Mouse (Mus musculus): Measurements from ENCODE around the gene Fgfr2. TPM values are rescaled to one million over a fixed set of nuclear protein-coding genes. Genes with fewer than 3 reads are reported as not detected.

The Fgfr2 gene
- polyA plus RNA-seq, 1 experiment, result 3.0 TPM

DNA sequence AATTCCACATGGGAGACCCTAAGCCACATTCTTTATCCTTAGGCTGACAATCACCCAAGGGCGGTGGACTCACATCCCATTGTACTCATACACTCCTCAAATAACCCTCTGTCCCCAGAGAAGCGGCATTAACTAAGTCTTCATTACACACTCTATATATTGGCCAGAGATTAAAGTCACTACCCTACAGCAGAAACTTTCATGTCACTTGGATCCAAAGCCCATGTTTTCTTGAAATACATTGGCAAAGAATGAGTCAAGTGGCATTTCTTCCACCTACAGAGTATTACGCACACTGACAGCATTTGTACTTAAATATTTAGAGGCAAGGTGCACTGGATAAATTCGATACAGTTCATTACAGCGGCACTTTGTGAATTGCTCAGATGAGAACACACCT lies 850.2 kb downstream of the Fgfr2 start:
- Histone ChIP-seq H3K36me3 (ENCODE audit: control insufficient read depth, insufficient read depth, low read length) (no peaks in the 10 kb centered on the region), H3K4me3 (ENCODE audit: control insufficient read depth, low read depth, low read length) (no peak overlapping the region)

DNA sequence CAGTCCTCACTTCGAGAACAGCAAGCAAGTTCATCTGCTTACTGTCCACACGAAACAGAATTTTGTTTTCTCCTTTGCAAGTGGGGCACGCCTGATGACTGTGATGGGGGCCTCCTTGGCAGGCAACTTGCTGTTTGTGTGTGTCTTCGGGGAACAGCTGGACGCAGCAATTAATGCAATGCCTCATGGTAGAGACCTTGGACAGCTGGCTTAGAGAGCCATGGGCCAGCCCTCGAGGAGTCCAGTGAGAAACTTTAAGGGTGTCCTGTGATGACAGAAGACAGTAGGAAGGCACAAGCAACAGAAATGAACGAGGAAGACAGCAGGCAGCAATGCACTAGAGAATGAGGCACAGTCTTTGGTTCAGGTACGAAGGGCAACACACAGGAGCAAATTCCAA lies 852.8 kb downstream of the Fgfr2 start:
- Histone ChIP-seq H3K27me3 (ENCODE audit: control insufficient read depth, insufficient read depth, low read length) (no peaks in the 10 kb centered on the region), H3K36me3 (ENCODE audit: control insufficient read depth, insufficient read depth, low read length) (no peaks in the 10 kb centered on the region), H3K27ac (ENCODE audit: control insufficient read depth, insufficient read depth, low read depth, low read length) (no peak overlapping the region), H3K4me1 (ENCODE audit: control insufficient read depth, insufficient read depth, low read length) (no peaks in the 10 kb centered on the region), H3K4me3 (ENCODE audit: control insufficient read depth, low read depth, low read length) (no peak overlapping the region)
- TF ChIP-seq CTCF (IDR thresholded peaks at IDR 0.05; ENCODE audit: control insufficient read depth, insufficient read depth, insufficient replicate concordance, low read depth, low read length) (no peak), POLR2A (IDR thresholded peaks at IDR 0.05; ENCODE audit: control insufficient read depth, low read depth, low read length) (no peak)

More for the DNA sequence above, 850.2 kb downstream of the Fgfr2 start:
- Histone ChIP-seq H3K27ac (ENCODE audit: control insufficient read depth, insufficient read depth, low read depth, low read length) (no peak overlapping the region), H3K4me1 (ENCODE audit: control insufficient read depth, insufficient read depth, low read length) (no peaks in the 10 kb centered on the region), H3K27me3 (ENCODE audit: control insufficient read depth, insufficient read depth, low read length) (no peaks in the 10 kb centered on the region)
- no peak for TF ChIP-seq CTCF (IDR thresholded peaks at IDR 0.05; ENCODE audit: control insufficient read depth, insufficient read depth, insufficient replicate concordance, low read depth, low read length)
- no peak for TF ChIP-seq POLR2A (IDR thresholded peaks at IDR 0.05; ENCODE audit: control insufficient read depth, low read depth, low read length)

DNA sequence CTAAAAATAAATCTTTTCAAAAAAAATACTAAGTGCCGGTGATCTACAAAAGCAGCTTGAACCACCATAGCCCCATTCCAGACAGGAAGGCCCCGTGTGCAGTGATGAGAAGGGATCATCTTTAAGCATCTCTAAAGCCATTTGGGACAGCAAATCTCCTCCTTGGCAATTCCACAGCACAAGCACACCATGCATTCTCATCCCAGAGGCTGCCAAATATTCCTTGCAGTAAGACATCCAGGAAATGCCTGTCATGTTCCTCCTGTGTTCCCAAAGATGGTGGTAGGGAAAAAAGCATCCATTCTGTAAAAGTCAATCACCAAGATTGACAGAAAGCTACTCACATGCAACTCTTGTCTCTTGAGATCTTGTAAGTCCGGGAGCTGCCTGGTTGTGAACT lies 853.5 kb downstream of the Fgfr2 start:
- Histone ChIP-seq H3K36me3 (ENCODE audit: control insufficient read depth, insufficient read depth, low read length) (no peaks in the 10 kb centered on the region), H3K27me3 (ENCODE audit: control insufficient read depth, insufficient read depth, low read length) (no peaks in the 10 kb centered on the region), H3K4me3 (ENCODE audit: control insufficient read depth, low read depth, low read length) (no peak overlapping the region), H3K27ac (ENCODE audit: control insufficient read depth, insufficient read depth, low read depth, low read length) (no peak overlapping the region), H3K4me1 (ENCODE audit: control insufficient read depth, insufficient read depth, low read length) (no peaks in the 10 kb centered on the region)
- TF ChIP-seq CTCF (IDR thresholded peaks at IDR 0.05; ENCODE audit: control insufficient read depth, insufficient read depth, insufficient replicate concordance, low read depth, low read length), result no peak
- no peak for TF ChIP-seq POLR2A (IDR thresholded peaks at IDR 0.05; ENCODE audit: control insufficient read depth, low read depth, low read length)

DNA sequence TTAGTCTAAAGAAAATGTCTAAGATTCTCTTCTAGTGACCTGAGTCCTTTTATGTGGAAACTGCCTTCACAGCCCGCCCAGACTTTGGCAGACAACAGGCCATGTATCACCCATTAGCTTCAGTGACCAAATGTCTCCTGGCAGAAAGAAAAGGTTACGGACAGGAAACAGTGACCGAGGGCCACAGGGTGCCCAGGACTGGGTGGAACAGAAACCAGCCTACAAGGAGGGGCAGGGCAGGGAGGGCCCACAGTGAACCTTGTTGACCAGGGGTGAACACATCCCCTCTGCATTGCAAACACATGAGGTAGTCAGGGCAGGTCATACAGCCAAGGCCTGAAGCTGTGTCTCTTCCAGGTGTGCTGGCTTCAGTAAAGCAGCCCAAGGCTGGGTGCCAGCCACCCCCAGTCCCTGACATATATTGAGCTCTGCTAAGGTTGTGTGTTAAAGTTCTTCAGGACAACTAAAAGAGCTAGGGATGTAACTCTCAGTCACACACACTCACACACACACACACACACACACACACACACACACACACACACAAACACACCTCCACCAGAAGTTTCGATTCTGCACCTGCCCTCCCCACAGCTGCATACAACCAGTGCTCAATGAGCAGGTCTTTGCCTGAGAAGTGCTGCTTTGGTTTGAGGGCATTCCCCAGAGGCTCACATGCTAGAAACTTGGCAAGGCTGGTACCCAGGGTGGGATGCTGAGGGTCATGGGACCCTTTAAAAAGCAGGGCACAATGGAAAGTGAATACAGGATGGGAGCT lies 855.2 kb downstream of the Fgfr2 start:
- H3K27me3 ChIP-seq (ENCODE audit: control insufficient read depth, insufficient read depth, low read length), result no peaks in the 10 kb centered on the region
- no peaks in the 10 kb centered on the region for H3K4me1 ChIP-seq (ENCODE audit: control insufficient read depth, insufficient read depth, low read length)
- H3K36me3 ChIP-seq (ENCODE audit: control insufficient read depth, insufficient read depth, low read length), result no peaks in the 10 kb centered on the region
- H3K4me3 ChIP-seq (ENCODE audit: control insufficient read depth, low read depth, low read length), result no peak overlapping the region
- TF ChIP-seq POLR2A (IDR thresholded peaks at IDR 0.05; ENCODE audit: control insufficient read depth, low read depth, low read length), result no peak
- TF ChIP-seq CTCF (IDR thresholded peaks at IDR 0.05; ENCODE audit: control insufficient read depth, insufficient read depth, insufficient replicate concordance, low read depth, low read length), result no peak
- no peak overlapping the region for H3K27ac ChIP-seq (ENCODE audit: control insufficient read depth, insufficient read depth, low read depth, low read length)

DNA sequence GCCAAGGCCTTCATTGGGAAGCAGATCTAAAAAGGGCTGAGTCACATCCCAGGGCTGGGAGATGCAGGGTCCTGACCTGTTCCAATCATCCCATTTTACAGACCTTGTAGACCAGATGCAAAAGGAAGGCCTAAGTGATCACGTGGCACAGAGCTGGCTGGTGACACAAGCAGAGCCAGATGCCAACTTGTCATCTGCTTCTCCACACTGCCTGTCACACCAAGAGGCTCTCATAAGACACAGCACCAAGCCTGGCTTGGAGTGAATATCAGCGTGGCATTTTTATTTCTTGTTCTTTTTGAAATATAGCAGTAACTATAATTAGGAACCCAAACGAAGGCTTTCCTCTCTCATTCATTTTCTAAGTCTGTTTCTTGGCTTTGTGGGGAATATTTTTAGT lies 858.4 kb downstream of the Fgfr2 start:
- no peaks in the 10 kb centered on the region for H3K4me1 ChIP-seq (ENCODE audit: control insufficient read depth, insufficient read depth, low read length)
- no peaks in the 10 kb centered on the region for H3K36me3 ChIP-seq (ENCODE audit: control insufficient read depth, insufficient read depth, low read length)
- H3K27ac ChIP-seq (ENCODE audit: control insufficient read depth, insufficient read depth, low read depth, low read length), result no peak overlapping the region

DNA sequence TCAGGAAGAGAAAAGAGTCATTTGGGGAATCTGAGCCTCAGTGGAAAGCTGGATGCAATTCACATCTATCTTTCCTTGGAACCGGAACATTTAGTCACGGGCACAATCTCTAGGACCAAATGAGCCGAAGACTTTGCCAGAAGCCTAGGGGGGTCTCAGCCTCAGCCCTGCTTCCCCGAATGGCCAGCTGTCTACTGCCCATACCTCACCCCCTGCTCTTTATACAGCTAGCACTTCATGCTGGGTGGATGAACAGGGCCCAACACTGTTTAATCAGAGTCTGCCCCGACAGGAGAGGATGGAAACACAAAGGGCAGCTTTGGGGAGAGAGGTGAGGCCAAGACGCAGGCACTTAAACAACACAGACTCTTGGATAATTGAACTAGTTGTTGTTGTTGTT lies 860.0 kb downstream of the Fgfr2 start:
- no peaks in the 10 kb centered on the region for H3K36me3 ChIP-seq (ENCODE audit: control insufficient read depth, insufficient read depth, low read length)
- no peak overlapping the region for H3K4me3 ChIP-seq (ENCODE audit: control insufficient read depth, low read depth, low read length)
- no peak overlapping the region; the same call in 1 of the 2 replicates for H3K27ac ChIP-seq (ENCODE audit: control insufficient read depth, insufficient read depth, low read depth, low read length)
- no peaks in the 10 kb centered on the region for H3K4me1 ChIP-seq (ENCODE audit: control insufficient read depth, insufficient read depth, low read length)
- no peaks in the 10 kb centered on the region for H3K27me3 ChIP-seq (ENCODE audit: control insufficient read depth, insufficient read depth, low read length)
- no peak for TF ChIP-seq POLR2A (IDR thresholded peaks at IDR 0.05; ENCODE audit: control insufficient read depth, low read depth, low read length)
- no peak for TF ChIP-seq CTCF (IDR thresholded peaks at IDR 0.05; ENCODE audit: control insufficient read depth, insufficient read depth, insufficient replicate concordance, low read depth, low read length)

More for the DNA sequence above, 858.4 kb downstream of the Fgfr2 start:
- no peak for TF ChIP-seq POLR2A (IDR thresholded peaks at IDR 0.05; ENCODE audit: control insufficient read depth, low read depth, low read length)
- H3K27me3 ChIP-seq (ENCODE audit: control insufficient read depth, insufficient read depth, low read length), result no peaks in the 10 kb centered on the region
- no peak overlapping the region for H3K4me3 ChIP-seq (ENCODE audit: control insufficient read depth, low read depth, low read length)

DNA sequence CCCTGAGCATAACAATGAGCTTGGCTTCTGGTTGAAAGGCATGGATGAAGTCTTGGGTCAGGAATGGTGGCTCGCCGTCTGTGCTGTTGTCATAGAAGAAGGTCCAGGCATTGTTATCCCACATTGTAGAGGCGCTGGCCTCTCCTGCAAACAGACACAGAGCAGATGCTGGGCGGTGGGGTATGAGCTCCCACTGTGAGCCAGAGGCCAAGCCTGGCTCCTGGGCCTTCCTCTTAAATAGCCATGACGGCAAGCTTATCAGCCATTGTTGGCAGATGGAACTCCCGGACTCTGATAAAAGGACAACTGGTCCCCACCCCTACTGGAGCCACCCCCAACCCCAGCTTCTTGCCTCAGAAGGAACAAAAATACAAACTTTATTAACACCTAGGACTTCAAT lies 860.5 kb downstream of the Fgfr2 start:
- Histone ChIP-seq H3K4me1 (ENCODE audit: control insufficient read depth, insufficient read depth, low read length) (no peaks in the 10 kb centered on the region), H3K27ac (ENCODE audit: control insufficient read depth, insufficient read depth, low read depth, low read length) (no peak overlapping the region), H3K4me3 (ENCODE audit: control insufficient read depth, low read depth, low read length) (no peak overlapping the region), H3K27me3 (ENCODE audit: control insufficient read depth, insufficient read depth, low read length) (no peaks in the 10 kb centered on the region), H3K36me3 (ENCODE audit: control insufficient read depth, insufficient read depth, low read length) (no peaks in the 10 kb centered on the region)
- no peak for TF ChIP-seq POLR2A (IDR thresholded peaks at IDR 0.05; ENCODE audit: control insufficient read depth, low read depth, low read length)
- TF ChIP-seq CTCF (IDR thresholded peaks at IDR 0.05; ENCODE audit: control insufficient read depth, insufficient read depth, insufficient replicate concordance, low read depth, low read length), result no peak
